In genomic region chr13:90136156-90136910, GRCm38 (mm10) we compare ENCODE assay signal across 1 mouse cellular context.
TF ChIP-seq lines count a peak whose summit lies in the region.

No protein-coding gene starts in this region.

TF ChIP-seq in CH12.LX, 34 proteins besides CTCF, POLR2A, EP300 and RAD21 (continued from another document):
- TF ChIP-seq MEF2A (IDR thresholded peaks at IDR 0.05; ENCODE audit: borderline replicate concordance, low read depth, low read length), result no peak
